Mouse (Mus musculus) limb, embryonic 11.5 days (tissue): ENCODE results near the gene Lrrc8b. TPM values are rescaled to one million over a fixed set of nuclear protein-coding genes. Genes with fewer than 3 reads are reported as not detected.

Experiments used
- ATAC-seq: fragments of 200-750 bp; cut with Nextera tagmentation; 2 replicates; pipeline ENCODE4 v1.8.0; 2017; ENCODE audit warnings: low read depth; ENCODE audit not compliant: insufficient number of reproducible peaks, low FRiP score, low TSS enrichment
- DNase-seq: peaks from one replicate; pipeline ENCODE4 v3.0.0-alpha.2; 2015; ENCODE audit warnings: low spot score
- H3K27ac ChIP-seq: fragments of 300-500 bp; sonication (generic); replicated peaks from 2 replicates; pipeline ENCODE4 v1.5.1; 2014; ENCODE audit warnings: low read depth, mild to moderate bottlenecking, low read length
- H3K27me3 ChIP-seq: fragments of 300-500 bp; sonication (generic); 2 replicates; pipeline ENCODE4 v1.6.1; 2014; ENCODE audit warnings: mild to moderate bottlenecking, low read length, mixed read lengths; ENCODE audit not compliant: control insufficient read depth, insufficient read depth
- H3K36me3 ChIP-seq: fragments of 300-500 bp; sonication (generic); 2 replicates; pipeline ENCODE4 v1.6.1; 2014; ENCODE audit warnings: mild to moderate bottlenecking, low read length, moderate library complexity, mixed read lengths; ENCODE audit not compliant: control insufficient read depth, insufficient read depth
- H3K4me1 ChIP-seq: fragments of 300-500 bp; sonication (generic); 2 replicates; pipeline ENCODE4 v1.6.1; 2014; ENCODE audit warnings: low read length, mixed read lengths; ENCODE audit not compliant: control insufficient read depth, insufficient read depth
- H3K4me2 ChIP-seq: fragments of 300-500 bp; sonication (generic); 2 replicates; pipeline ENCODE4 v1.6.1; 2014; ENCODE audit warnings: low read depth, mild to moderate bottlenecking, moderate library complexity; ENCODE audit not compliant: severe bottlenecking
- H3K4me3 ChIP-seq: fragments of 300-500 bp; sonication (generic); 2 replicates; pipeline ENCODE4 v1.5.1; 2014; ENCODE audit warnings: low read depth, low read length
- H3K9ac ChIP-seq: fragments of 300-500 bp; sonication (generic); 2 replicates; pipeline ENCODE4 v1.6.1; 2014; ENCODE audit warnings: mild to moderate bottlenecking, low read length
- H3K9me3 ChIP-seq: fragments of 300-500 bp; sonication (generic); 2 replicates; pipeline ENCODE4 v1.6.1; 2016; ENCODE audit warnings: low read length; ENCODE audit not compliant: control insufficient read depth
- WGBS: fragments of 180-500 bp; shearing (Covaris S2); extraction: QIAGEN DNeasy Blood & Tissue Kit; methylation state at CpG from one replicate; pipeline ENCODE4 v1.1.7; 2014; 5-methylcytosine and 5-hydroxymethylcytosine counted together
- polyA plus RNA-seq: library from polyadenylated mRNA; unstranded; fragments of >200 nt; fragmentation: Nextera tagmentation; extraction: Ambion mirVana; gene quantifications from 2 replicates; pipeline ENCODE4 v1.2.1, GENCODE M21; 2014

Lrrc8b gene
- polyA plus RNA-seq, 1 experiment from 2014 or later: 6.2 TPM

- 0 out of 2 replicates have a peak, but pooled peaks cover 3% of the 10 kb centered on the region for H3K4me1 ChIP-seq
- DNase-seq (no peak), ATAC-seq (no peak)
- no peak overlapping the region for H3K4me2 ChIP-seq
- no peaks in the 10 kb centered on the region for H3K9me3 ChIP-seq
- H3K27me3 ChIP-seq: no peaks in the 10 kb centered on the region
- WGBS: 95% methylated on average over 3 of the region's 3 CpGs
- no peaks in the 10 kb centered on the region for H3K36me3 ChIP-seq
- H3K27ac ChIP-seq: no peak overlapping the region
- no peak overlapping the region for H3K4me3 ChIP-seq
- H3K9ac ChIP-seq: no peak overlapping the region
These were observed 85.6 kb downstream of the Lrrc8b start for GRCm38 (mm10) chr5:105501136-105501535.

- no peak for DNase-seq
- H3K27me3 ChIP-seq: no peaks in the 10 kb centered on the region
- no peak for ATAC-seq
- no peaks in the 10 kb centered on the region for H3K36me3 ChIP-seq
- H3K9me3 ChIP-seq: no peaks in the 10 kb centered on the region
- no peak overlapping the region for H3K4me2 ChIP-seq
- no peak overlapping the region for H3K27ac ChIP-seq
- H3K4me1 ChIP-seq: no peaks in the 10 kb centered on the region
- 89% methylated on average over 6 of the region's 6 CpGs for WGBS
- no peak overlapping the region for H3K9ac ChIP-seq
- H3K4me3 ChIP-seq: no peak overlapping the region
These were observed 93.2 kb downstream of the Lrrc8b start for GRCm38 (mm10) chr5:105508813-105509212.

- no peaks in the 10 kb centered on the region for H3K36me3 ChIP-seq
- WGBS: 66% methylated on average over 4 of the region's 4 CpGs
- H3K4me3 ChIP-seq: no peak overlapping the region
- no peak overlapping the region for H3K4me2 ChIP-seq
- H3K9me3 ChIP-seq: no peaks in the 10 kb centered on the region
- DNase-seq: no peak
- H3K27ac ChIP-seq: no peak overlapping the region
- H3K9ac ChIP-seq: no peak overlapping the region
- no peaks in the 10 kb centered on the region for H3K27me3 ChIP-seq
- peaks cover 10% of the 10 kb centered on the region for H3K4me1 ChIP-seq
- no peak for ATAC-seq
These were observed 96.7 kb downstream of the Lrrc8b start for GRCm38 (mm10) chr5:105512297-105512696.

- ATAC-seq (no peak), DNase-seq (no peak)
- Histone ChIP-seq H3K4me1 (peaks cover 10% of the 10 kb centered on the region), H3K27me3 (no peaks in the 10 kb centered on the region), H3K36me3 (no peaks in the 10 kb centered on the region), H3K4me3 (no peak overlapping the region), H3K4me2 (no peak overlapping the region), H3K9ac (no peak overlapping the region), H3K27ac (no peak overlapping the region), H3K9me3 (no peaks in the 10 kb centered on the region)
- 58% methylated on average over 6 of the region's 6 CpGs for WGBS
These were observed 100.0 kb downstream of the Lrrc8b start for GRCm38 (mm10) chr5:105515532-105515931.

GRCm38 (mm10) chr5:105516290-105516689 lies 100.7 kb downstream of the Lrrc8b start:
- Histone ChIP-seq H3K4me1 (peaks cover 10% of the 10 kb centered on the region), H3K27ac (no peak overlapping the region), H3K9ac (no peak overlapping the region), H3K9me3 (no peaks in the 10 kb centered on the region), H3K27me3 (no peaks in the 10 kb centered on the region), H3K4me2 (no peak overlapping the region), H3K36me3 (no peaks in the 10 kb centered on the region), H3K4me3 (no peak overlapping the region)
- whole genome bisulfite sequencing: 31% methylated on average over 3 of the region's 3 CpGs
- ATAC-seq (no peak), DNase-seq (no peak)

- Histone ChIP-seq H3K4me2 (peak overlapping the region; percentile 93), H3K9ac (no peak overlapping the region), H3K27me3 (no peaks in the 10 kb centered on the region), H3K9me3 (no peaks in the 10 kb centered on the region), H3K4me3 (no peak overlapping the region), H3K4me1 (peaks cover 10% of the 10 kb centered on the region), H3K27ac (no peak overlapping the region), H3K36me3 (no peaks in the 10 kb centered on the region)
- WGBS: 25% methylated on average over 7 of the region's 7 CpGs
- ATAC-seq (no peak), DNase-seq (no peak)
These were observed 102.5 kb downstream of the Lrrc8b start for GRCm38 (mm10) chr5:105517992-105518625.

- peak overlapping the region; percentile 42; the same call in 1 of the 2 replicates for H3K27ac ChIP-seq
- H3K36me3 ChIP-seq: no peaks in the 10 kb centered on the region
- peak overlapping the region; percentile 93 for H3K4me2 ChIP-seq
- no peaks in the 10 kb centered on the region for H3K27me3 ChIP-seq
- H3K4me1 ChIP-seq: peaks cover 10% of the 10 kb centered on the region
- WGBS: 1% methylated on average over 16 of the region's 16 CpGs
- peak overlapping the region; percentile 81 for H3K9ac ChIP-seq
- ATAC-seq: peak; percentile 6
- no peaks in the 10 kb centered on the region for H3K9me3 ChIP-seq
- no peak for DNase-seq
- peak overlapping the region; percentile 74 for H3K4me3 ChIP-seq
These were observed 103.1 kb downstream of the Lrrc8b start for GRCm38 (mm10) chr5:105518626-105519095.

- H3K4me1 ChIP-seq: peaks cover 10% of the 10 kb centered on the region
- H3K9me3 ChIP-seq: no peaks in the 10 kb centered on the region
- peak within 1 kb of the TSS; percentile 42; the same call in 1 of the 2 replicates for H3K27ac ChIP-seq
- peak within 1 kb of the TSS; percentile 93 for H3K4me2 ChIP-seq
- ATAC-seq (peak; percentile 77), DNase-seq (peak; percentile 80)
- under 1% methylated on average over 74 of the region's 93 CpGs for WGBS
- no peaks in the 10 kb centered on the region for H3K36me3 ChIP-seq
- no peaks in the 10 kb centered on the region for H3K27me3 ChIP-seq
- H3K9ac ChIP-seq: peak within 1 kb of the TSS; percentile 81
- peak within 1 kb of the TSS; percentile 74 for H3K4me3 ChIP-seq
These were observed 103.8 kb downstream of the Lrrc8b start, which contains the start of gene Lrrc8c for GRCm38 (mm10) chr5:105519096-105519975. Gene Lrrc8c (plus strand): TSS chr5:105519388.
